Mouse (Mus musculus) neural tube, embryonic 15.5 days (tissue): Measurements from ENCODE around the gene Gpx3. TPM values are rescaled to one million over a fixed set of nuclear protein-coding genes. Genes with fewer than 3 reads are reported as not detected.
"Not testable (repeated sequence)": the region's sequence is repeated elsewhere in the genome, so short reads cannot be mapped to it uniquely, and the experiment has no call there.

Source experiments
- ATAC-seq: fragments of 200-750 bp; cut with Nextera tagmentation; 2 replicates; pipeline ENCODE4 v1.8.0; 2017; ENCODE audit warnings: mild to moderate bottlenecking, moderate TSS enrichment, moderate library complexity; ENCODE audit not compliant: low FRiP score
- H3K27ac ChIP-seq: fragments of 300-500 bp; sonication (generic); replicated peaks from 2 replicates; pipeline ENCODE4 v1.5.1; 2015; ENCODE audit warnings: mild to moderate bottlenecking, inconsistent platforms
- H3K27me3 ChIP-seq: fragments of 300-500 bp; sonication (generic); replicated peaks from 2 replicates; pipeline ENCODE4 v1.6.1; 2015; ENCODE audit warnings: inconsistent platforms
- H3K36me3 ChIP-seq: fragments of 300-500 bp; sonication (generic); 2 replicates; pipeline ENCODE4 v1.6.1; 2015; ENCODE audit warnings: inconsistent platforms
- H3K4me1 ChIP-seq: fragments of 300-500 bp; sonication (generic); 2 replicates; pipeline ENCODE4 v1.6.1; 2015; ENCODE audit warnings: inconsistent platforms
- H3K4me2 ChIP-seq: fragments of 300-500 bp; sonication (generic); 2 replicates; pipeline ENCODE4 v1.6.1; 2015; ENCODE audit warnings: inconsistent platforms, mild to moderate bottlenecking, moderate library complexity
- H3K4me3 ChIP-seq: fragments of 300-500 bp; sonication (generic); replicated peaks from 2 replicates; pipeline ENCODE4 v1.5.1; 2015; ENCODE audit warnings: mild to moderate bottlenecking, inconsistent platforms
- H3K9ac ChIP-seq: fragments of 300-500 bp; sonication (generic); replicated peaks from 2 replicates; pipeline ENCODE4 v1.6.1; 2015; ENCODE audit warnings: mild to moderate bottlenecking, inconsistent platforms
- H3K9me3 ChIP-seq: fragments of 300-500 bp; sonication (generic); replicated peaks from 2 replicates; pipeline ENCODE4 v1.6.1; 2016; ENCODE audit warnings: inconsistent platforms
- WGBS: fragments of 180-500 bp; shearing (Covaris S2); methylation state at CpG from one replicate; pipeline ENCODE4 v1.1.7; 2015; ENCODE audit warnings: mixed read lengths; 5-methylcytosine and 5-hydroxymethylcytosine counted together
- polyA plus RNA-seq: library from polyadenylated mRNA; unstranded; fragments of >200 nt; fragmentation: Nextera tagmentation; extraction: Ambion mirVana; gene quantifications from 2 replicates; pipeline ENCODE4 v1.2.1, GENCODE M21; 2015

Gpx3 gene
- polyA plus RNA-seq: 69.2 and 82.4 TPM in 2 replicates

DNA sequence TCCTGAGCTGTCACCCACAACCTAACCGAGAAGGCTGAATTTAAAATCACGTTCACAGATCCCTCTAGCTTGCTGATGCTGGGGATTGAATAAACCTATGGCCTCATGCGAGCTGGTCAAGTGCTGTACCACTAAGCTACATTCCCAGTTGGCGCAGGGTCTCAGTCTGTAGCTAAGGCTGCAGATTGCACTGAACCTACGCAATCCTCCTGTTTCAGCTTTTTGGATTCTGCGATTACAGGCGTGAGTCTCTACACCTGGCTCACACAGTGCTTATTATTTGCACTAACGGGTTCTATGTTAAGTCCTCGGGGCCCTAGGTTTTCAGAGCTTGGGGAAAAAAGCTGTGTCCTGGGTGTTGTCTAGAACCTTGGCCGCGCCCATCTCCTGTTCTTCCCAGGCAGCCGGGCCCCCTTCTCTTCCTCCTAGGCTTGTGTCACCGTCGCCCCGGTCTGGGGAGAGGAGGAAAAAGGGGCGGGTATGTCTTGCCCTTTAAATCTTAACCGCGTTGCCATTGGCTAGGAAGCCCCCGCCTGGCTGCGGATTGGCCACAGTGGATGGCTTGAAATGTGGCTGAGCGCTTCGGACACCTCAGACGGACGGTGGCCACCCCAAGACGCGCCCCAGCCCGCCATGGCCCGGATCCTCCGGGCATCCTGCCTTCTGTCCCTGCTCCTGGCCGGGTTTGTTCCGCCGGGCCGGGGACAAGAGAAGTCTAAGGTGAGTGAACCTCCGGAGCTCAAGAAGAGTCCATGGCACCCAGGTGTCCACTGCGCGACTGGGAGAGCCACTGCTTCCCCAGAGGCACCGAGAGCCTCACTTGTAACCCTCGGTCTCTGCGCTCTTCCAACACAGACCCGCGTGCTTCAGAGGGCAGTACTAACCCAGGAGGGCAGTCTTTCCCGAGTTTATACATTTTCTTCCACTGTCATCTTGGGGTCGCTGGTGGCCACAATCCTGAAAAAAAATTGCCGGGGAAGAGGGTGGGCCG is at the start of gene Gpx3:
Gpx3 (plus strand) TSS at position 121 of the 991 bp plus-strand sequence.
- Histone ChIP-seq H3K9ac (peak within 1 kb of the TSS; percentile 57), H3K9me3 (no peaks in the 10 kb centered on the region), H3K36me3 (no peaks in the 10 kb centered on the region), H3K4me1 (peaks cover 14% of the 10 kb centered on the region), H3K27ac (no peak within 1 kb of the TSS), H3K4me2 (peak within 1 kb of the TSS; percentile 88), H3K27me3 (no peaks in the 10 kb centered on the region), H3K4me3 (peak within 1 kb of the TSS; percentile 53)
- WGBS: 13% methylated on average over 45 of the region's 45 CpGs
- ATAC-seq: peak; percentile 95

DNA sequence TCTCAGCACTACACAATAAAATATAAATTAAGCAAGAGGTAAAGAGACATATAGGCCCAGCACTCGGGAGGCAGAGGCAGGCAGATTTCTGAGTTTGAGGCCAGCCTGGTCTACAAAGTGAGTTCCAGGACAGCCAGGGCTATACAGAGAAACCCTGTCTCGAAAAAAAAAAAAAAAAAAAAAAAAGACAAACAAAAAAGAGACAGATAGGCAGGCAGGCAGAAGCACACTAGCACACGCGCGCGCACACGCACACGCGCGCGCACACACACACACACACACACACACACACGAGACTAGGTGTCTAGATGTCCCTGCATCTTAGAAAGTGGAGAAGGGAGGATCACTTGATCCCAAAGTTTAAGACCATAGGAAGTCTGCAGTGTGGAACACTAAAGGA is 43.4 kb upstream of the Gpx3 start:
- WGBS: 98% methylated on average over 11 of the region's 12 CpGs
- not testable (repeated sequence) for H3K9ac ChIP-seq, H3K36me3 ChIP-seq, H3K4me3 ChIP-seq, H3K27me3 ChIP-seq, H3K4me2 ChIP-seq, H3K27ac ChIP-seq, ATAC-seq, H3K9me3 ChIP-seq
- peaks cover 13% of the 10 kb centered on the region for H3K4me1 ChIP-seq

DNA sequence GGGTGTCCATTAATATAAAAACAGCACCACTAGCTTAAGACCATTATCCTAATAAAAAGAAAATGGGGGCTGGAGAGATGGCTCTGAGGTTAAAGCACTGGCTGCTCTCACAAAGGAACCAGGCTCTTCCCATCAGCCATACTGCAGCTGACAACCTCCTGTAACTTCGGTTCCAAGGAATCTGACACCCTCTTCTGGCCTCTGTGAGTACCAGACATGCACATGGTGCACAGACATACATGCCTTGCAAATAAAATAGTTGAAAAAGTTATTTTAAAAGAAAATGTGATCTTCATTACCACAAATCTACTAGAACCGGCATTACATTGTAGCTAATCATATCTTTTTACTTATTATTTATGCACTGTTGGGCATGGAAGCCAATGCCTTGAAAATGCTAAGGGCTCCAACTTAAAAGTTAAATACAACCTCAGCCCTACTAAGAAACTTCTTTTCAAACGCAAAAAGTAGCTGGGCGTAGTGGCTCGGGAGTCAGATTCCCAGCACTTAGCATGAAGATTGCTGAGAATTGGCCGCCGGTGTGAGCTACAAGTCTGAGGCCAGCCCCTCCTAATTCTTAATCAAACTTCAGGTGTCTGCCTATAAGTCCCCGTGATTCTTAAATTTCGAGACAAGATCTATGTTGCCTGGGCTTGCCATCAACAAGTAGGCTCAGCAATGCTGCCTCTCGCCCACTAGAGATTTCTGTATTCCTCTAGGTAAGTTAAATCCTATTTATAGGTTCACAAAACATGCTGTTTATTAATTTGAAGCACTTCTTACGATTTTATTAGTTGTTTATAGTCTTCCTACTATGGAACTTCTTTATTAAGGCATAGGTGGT is 42.7 kb upstream of the Gpx3 start:
- H3K27me3 ChIP-seq: no peaks in the 10 kb centered on the region
- no peaks in the 10 kb centered on the region for H3K36me3 ChIP-seq
- H3K4me3 ChIP-seq: peak overlapping the region; percentile 61
- peaks cover 13% of the 10 kb centered on the region for H3K4me1 ChIP-seq
- H3K9me3 ChIP-seq: no peaks in the 10 kb centered on the region
- H3K27ac ChIP-seq: peak overlapping the region; percentile 91
- peak overlapping the region; percentile 71 for H3K9ac ChIP-seq
- peak overlapping the region; percentile 71 for H3K4me2 ChIP-seq
- no peak for ATAC-seq
- WGBS: 23% methylated on average over 11 of the region's 11 CpGs

DNA sequence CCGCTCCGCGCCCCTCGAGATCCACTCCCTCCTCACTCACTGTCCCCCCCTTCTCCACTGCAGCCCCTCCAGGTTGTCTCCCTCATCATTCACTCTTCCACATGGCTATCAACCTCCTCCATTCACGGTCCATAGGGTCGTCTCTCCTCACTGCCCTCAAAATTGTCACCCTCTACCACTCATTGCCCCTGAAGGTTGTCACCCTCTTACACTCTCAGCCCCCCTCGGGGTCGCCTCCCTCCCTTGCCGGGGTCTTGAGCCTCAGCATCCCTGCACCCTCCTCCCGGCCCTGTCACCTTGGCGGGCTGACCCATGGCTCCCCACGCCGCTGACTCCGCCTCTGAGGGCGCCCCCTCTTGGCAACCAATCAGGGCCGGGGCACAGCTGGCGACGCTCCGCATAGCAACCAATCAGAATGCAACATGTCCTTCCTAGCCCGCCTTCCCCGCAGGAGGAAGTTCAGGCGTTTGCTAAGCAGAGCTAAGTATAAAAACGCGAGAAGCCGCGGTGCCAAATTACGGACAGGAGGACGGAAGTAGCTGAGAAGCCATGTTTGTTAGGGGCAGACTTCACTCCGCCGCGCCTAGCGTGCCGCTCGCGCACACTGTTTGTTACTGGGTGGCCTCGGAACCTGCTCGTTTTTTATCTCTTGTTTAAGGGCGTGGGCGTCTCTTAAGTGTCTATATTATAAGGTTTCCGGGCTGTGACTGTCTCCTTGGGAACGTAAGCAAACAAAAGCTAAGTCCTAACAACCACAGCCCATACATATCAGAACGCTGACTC is 41.8 kb upstream of the Gpx3 start, which contains the start of gene Lyrm7:
Lyrm7 (minus strand) TSS at position 661 of the 783 bp plus-strand sequence.
- peak; percentile 98 for ATAC-seq
- WGBS: under 1% methylated on average over 42 of the region's 42 CpGs

DNA sequence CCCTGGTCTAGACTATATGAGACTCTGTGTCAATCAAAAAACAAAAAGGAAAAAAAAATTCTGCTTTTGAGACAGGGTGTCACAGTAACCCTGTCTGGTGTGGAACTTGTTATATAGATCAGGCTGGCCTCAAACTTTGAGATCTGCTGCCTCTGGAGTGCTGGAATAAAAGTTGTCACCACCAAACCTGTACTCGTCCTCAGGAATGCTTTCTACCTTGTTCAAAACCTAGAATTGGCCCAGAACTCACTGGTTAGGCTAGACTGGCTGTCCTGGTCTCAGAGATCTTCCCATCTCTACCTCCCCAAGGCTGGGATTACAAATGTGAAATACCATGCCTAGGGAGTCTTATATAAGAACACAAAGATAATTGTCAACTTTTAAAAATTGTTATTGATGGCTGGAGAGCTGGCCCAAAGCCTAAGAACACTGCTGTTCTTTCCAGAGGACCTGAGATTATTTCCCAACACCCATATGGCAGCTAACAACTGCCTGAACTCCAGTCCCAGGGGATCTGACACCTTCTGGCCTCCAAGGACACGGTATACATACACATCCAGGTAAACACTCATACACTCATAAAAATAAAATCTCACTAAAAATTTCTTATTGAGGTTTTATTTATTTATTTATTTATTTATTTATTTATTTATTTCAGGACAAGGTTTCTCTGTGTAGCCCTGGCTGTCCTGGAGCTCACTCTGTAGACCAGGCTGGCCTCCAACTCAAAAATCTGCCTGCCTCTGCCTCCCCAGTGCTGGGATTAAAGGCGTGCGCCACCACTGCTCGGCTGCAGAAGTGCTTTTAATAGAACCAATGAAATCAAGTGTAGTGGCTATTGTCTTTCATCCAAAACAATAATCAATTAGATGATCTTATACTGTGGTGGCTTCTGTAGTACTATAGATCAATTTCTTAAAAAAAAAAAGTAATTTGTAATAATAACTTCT is 40.5 kb upstream of the Gpx3 start:
- no peak overlapping the region for H3K9ac ChIP-seq
- H3K9me3 ChIP-seq: no peaks in the 10 kb centered on the region
- no peaks in the 10 kb centered on the region for H3K36me3 ChIP-seq
- no peak overlapping the region for H3K4me3 ChIP-seq
- 95% methylated on average over 5 of the region's 5 CpGs for WGBS
- no peaks in the 10 kb centered on the region for H3K27me3 ChIP-seq
- ATAC-seq: no peak
- peaks cover 17% of the 10 kb centered on the region for H3K4me1 ChIP-seq
- H3K4me2 ChIP-seq: no peak overlapping the region
- H3K27ac ChIP-seq: peak overlapping the region; percentile 91

More for the DNA sequence above, 41.8 kb upstream of the Gpx3 start, which contains the start of gene Lyrm7:
- Histone ChIP-seq H3K27ac (peak within 1 kb of the TSS; percentile 91), H3K27me3 (no peaks in the 10 kb centered on the region), H3K9ac (peak within 1 kb of the TSS; percentile 71), H3K4me2 (peak within 1 kb of the TSS; percentile 71), H3K9me3 (no peaks in the 10 kb centered on the region), H3K4me3 (peak within 1 kb of the TSS; percentile 61), H3K36me3 (no peaks in the 10 kb centered on the region), H3K4me1 (peaks cover 15% of the 10 kb centered on the region)

DNA sequence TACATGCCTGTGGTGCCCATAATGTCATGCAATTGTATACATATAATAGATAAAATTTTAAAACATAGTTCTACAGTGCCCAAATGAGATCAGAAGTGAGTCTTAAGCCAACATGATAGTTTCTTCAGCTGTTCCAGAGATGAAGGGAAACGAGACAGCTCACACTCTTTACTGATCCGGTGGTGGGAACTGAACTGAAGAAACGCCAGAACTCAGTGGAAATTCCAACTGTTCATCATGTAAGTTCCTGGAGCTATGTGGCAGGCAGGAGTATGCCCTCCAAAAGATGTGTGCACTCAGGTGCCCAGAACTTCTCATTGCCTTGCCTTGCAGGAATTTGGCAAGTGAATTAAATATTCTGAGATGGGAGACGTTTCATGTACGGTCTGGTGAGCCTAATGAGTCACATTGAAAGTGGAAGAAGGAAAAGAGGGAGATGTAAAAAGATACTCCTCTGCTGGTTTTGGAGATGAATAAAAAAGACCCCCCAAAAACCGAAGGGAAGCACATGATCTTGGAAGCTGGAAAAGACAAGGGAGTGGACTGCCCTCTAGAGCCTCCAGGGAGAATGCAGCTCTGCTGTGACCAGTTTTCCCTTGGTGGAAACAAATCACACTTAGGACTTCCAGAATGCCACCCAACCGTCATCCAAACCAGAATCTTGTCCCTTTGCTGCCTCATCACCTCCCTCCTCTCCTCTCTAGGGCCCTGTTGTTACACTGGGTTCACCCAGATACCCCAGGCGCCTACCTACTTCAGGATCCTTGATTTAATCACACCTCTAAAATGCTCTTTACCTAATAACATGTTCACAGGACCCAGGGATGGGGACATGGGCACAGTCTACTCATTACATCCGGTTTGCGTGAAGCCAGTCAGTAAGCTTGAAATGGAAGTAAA is 39.4 kb upstream of the Gpx3 start:
- peaks cover 25% of the 10 kb centered on the region for H3K4me1 ChIP-seq
- no peak overlapping the region for H3K27ac ChIP-seq
- H3K9ac ChIP-seq: no peak overlapping the region
- H3K9me3 ChIP-seq: no peaks in the 10 kb centered on the region
- no peaks in the 10 kb centered on the region for H3K27me3 ChIP-seq
- no peak overlapping the region for H3K4me3 ChIP-seq
- ATAC-seq: no peak
- H3K36me3 ChIP-seq: no peaks in the 10 kb centered on the region
- no peak overlapping the region for H3K4me2 ChIP-seq
- WGBS: 45% methylated on average over 10 of the region's 10 CpGs

DNA sequence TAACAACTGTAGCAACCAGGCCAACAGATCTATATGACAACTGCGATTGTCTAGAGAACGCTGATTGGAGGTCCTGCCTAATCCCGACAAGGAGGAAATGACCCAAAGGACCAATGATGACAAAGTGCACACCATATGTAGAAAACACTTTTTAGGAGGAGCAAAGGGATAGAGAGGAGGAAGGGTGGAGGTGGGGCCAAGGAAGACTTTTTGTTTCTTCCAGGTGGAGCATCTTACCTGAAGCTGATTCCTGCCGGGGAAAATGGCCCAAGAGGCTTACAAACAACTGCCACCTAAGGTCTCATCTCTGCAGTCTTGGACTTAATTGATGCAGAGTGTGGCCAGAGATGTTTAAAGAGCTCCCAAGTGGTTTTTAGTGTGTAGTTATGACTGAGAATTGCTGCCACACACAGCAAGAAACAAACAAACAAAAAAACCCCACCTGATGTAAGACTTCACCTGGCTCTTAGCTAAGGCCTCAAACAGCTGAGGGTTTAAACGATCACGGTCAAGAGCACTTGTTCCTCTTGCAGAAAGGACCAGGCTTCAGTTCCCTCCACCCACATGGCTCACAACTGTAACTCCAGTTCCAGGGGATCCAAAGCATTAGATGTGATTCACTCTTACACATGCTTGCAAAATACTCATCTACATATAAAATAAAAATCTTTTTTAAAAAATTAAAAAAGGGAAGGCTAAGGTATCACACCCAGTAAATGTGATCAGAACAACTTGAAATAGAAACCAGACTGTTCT is 36.7 kb upstream of the Gpx3 start:
- peaks cover 37% of the 10 kb centered on the region for H3K4me1 ChIP-seq
- no peaks in the 10 kb centered on the region for H3K9me3 ChIP-seq
- 77% methylated on average over 6 of the region's 6 CpGs for WGBS
- H3K9ac ChIP-seq: peak overlapping the region; percentile 97
- H3K27me3 ChIP-seq: no peaks in the 10 kb centered on the region
- H3K27ac ChIP-seq: peak overlapping the region; percentile 94
- H3K4me2 ChIP-seq: peak overlapping the region; percentile 70
- 0 out of 2 replicates have a peak, but pooled peaks have one; percentile 6 for ATAC-seq
- peak overlapping the region; percentile 95 for H3K4me3 ChIP-seq
- peaks cover 11% of the 10 kb centered on the region for H3K36me3 ChIP-seq

DNA sequence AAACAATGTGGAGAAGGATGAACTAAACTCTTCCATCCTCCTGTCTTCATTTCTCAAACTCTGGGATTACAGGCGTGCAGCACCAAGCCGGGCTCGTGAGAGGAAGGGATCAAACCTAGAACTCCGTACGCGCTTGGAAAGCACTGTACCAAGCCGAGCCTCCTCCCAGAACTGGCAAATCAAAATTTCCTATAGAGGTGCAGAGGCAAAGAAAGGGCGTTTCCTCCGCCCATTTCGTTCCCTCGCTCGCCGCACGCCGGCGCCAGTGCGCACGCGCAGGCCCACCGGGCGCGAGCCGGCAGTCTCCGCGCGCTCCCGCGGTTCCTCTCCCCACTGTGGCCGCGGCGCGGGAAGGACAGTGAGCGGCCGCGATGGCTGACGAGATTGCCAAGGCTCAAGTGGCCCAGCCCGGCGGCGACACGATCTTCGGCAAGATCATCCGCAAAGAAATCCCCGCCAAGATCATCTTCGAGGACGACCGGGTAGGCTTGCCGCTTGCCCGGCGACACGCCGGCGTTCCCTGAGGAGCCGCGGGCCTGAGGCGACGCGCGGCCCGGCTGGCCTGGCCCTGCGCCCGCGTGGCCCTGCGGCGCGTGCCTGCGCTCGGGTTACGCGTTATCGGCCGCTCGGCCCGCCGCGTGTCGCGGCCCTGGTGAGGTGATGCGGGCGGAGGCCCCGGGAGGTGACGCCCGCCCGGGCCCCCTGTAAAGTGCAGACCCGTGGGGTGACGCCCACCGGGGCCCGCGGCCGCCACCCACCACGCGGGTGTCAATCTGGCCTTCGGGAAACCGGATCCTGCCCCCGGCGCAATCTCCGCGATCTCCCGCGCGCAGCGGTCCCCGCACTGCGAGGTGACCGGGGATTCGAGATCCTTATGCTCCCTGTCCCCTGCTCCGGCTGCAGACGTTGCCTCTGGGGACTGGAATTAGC is 35.9 kb upstream of the Gpx3 start, which contains the start of gene Hint1:
Hint1 (plus strand) TSS at position 265 of the 930 bp plus-strand sequence.
- H3K27ac ChIP-seq: peak within 1 kb of the TSS; percentile 94
- H3K4me1 ChIP-seq: peaks cover 37% of the 10 kb centered on the region
- peak within 1 kb of the TSS; percentile 95 for H3K4me3 ChIP-seq
- H3K27me3 ChIP-seq: no peaks in the 10 kb centered on the region
- peak; percentile 83 for ATAC-seq
- no peaks in the 10 kb centered on the region for H3K9me3 ChIP-seq
- H3K9ac ChIP-seq: peak within 1 kb of the TSS; percentile 97
- under 1% methylated on average over 82 of the region's 107 CpGs for WGBS
- H3K4me2 ChIP-seq: peak within 1 kb of the TSS; percentile 70
- H3K36me3 ChIP-seq: peaks cover 19% of the 10 kb centered on the region
